Mouse (Mus musculus): ENCODE results near the gene Arhgap10. TPM values are rescaled to one million over a fixed set of nuclear protein-coding genes. Genes with fewer than 3 reads are reported as not detected.

The Arhgap10 gene
- total and polyA plus RNA-seq, 2 experiments from 2014 or later: 23.6 to 33.3 TPM

- DNase-seq (ENCODE audit: low spot score): no peak
Observed at GRCm38 (mm10) chr8:77427438-77427837, 90.3 kb downstream of the Arhgap10 start.

GRCm38 (mm10) chr8:77423850-77424249, 93.9 kb downstream of the Arhgap10 start:
- H3K4me1 ChIP-seq (ENCODE audit: control insufficient read depth, insufficient read depth): no peaks in the 10 kb centered on the region
- H3K36me3 ChIP-seq (replicated peaks; ENCODE audit: control insufficient read depth, insufficient read depth, low read length): peaks cover 32% of the 10 kb centered on the region
- H3K27ac ChIP-seq (ENCODE audit: low read depth): no peak overlapping the region
- WGBS: 78% methylated on average over 6 of the region's 6 CpGs
- H3K27me3 ChIP-seq (ENCODE audit: control insufficient read depth, insufficient read depth, low read length): no peaks in the 10 kb centered on the region
- no peak overlapping the region for H3K4me2 ChIP-seq (ENCODE audit: low read depth, low read length)
- H3K9me3 ChIP-seq (replicated peaks; ENCODE audit: control insufficient read depth, low read length): no peaks in the 10 kb centered on the region
- DNase-seq (ENCODE audit: low spot score): no peak
- no peak overlapping the region for H3K4me3 ChIP-seq (ENCODE audit: low read depth, low read length)
- no peak overlapping the region for H3K9ac ChIP-seq (replicated peaks; ENCODE audit: low read depth, low read length)
- no peak for ATAC-seq (ENCODE audit: insufficient read depth, low read depth)
- no peak for TF ChIP-seq CTCF (IDR thresholded peaks at IDR 0.05; ENCODE audit: low read depth)

More at GRCm38 (mm10) chr8:77427438-77427837, 90.3 kb downstream of the Arhgap10 start:
- Histone ChIP-seq H3K9ac (replicated peaks; ENCODE audit: low read depth, low read length) (no peak overlapping the region), H3K4me3 (ENCODE audit: low read depth, low read length) (no peak overlapping the region), H3K9me3 (replicated peaks; ENCODE audit: control insufficient read depth, low read length) (no peaks in the 10 kb centered on the region), H3K36me3 (replicated peaks; ENCODE audit: control insufficient read depth, insufficient read depth, low read length) (peaks cover 23% of the 10 kb centered on the region), H3K27ac (ENCODE audit: low read depth) (no peak overlapping the region), H3K27me3 (ENCODE audit: control insufficient read depth, insufficient read depth, low read length) (no peaks in the 10 kb centered on the region), H3K4me1 (ENCODE audit: control insufficient read depth, insufficient read depth) (no peaks in the 10 kb centered on the region), H3K4me2 (ENCODE audit: low read depth, low read length) (no peak overlapping the region)
- TF ChIP-seq CTCF (IDR thresholded peaks at IDR 0.05; ENCODE audit: low read depth) (no peak), EP300 (IDR thresholded peaks at IDR 0.05; ENCODE audit: low read depth) (no peak)
- ATAC-seq (ENCODE audit: insufficient read depth, low read depth): no peak
- WGBS: 82% methylated on average over 9 of the region's 9 CpGs

- Histone ChIP-seq H3K4me1 (ENCODE audit: control insufficient read depth, insufficient read depth) (no peaks in the 10 kb centered on the region), H3K4me2 (ENCODE audit: low read depth, low read length) (no peak overlapping the region), H3K36me3 (replicated peaks; ENCODE audit: control insufficient read depth, insufficient read depth, low read length) (peaks cover 41% of the 10 kb centered on the region), H3K9me3 (replicated peaks; ENCODE audit: control insufficient read depth, low read length) (no peaks in the 10 kb centered on the region), H3K9ac (replicated peaks; ENCODE audit: low read depth, low read length) (no peak overlapping the region), H3K27me3 (ENCODE audit: control insufficient read depth, insufficient read depth, low read length) (no peaks in the 10 kb centered on the region), H3K4me3 (ENCODE audit: low read depth, low read length) (no peak overlapping the region; the same call in 1 of the 2 replicates), H3K27ac (ENCODE audit: low read depth) (no peak overlapping the region)
- TF ChIP-seq CTCF (IDR thresholded peaks at IDR 0.05; ENCODE audit: low read depth) (no peak), EP300 (IDR thresholded peaks at IDR 0.05; ENCODE audit: low read depth) (no peak)
- 63% methylated on average over 15 of the region's 15 CpGs for WGBS
- DNase-seq (ENCODE audit: low spot score) (no peak), ATAC-seq (ENCODE audit: insufficient read depth, low read depth) (no peak)
Observed at GRCm38 (mm10) chr8:77422632-77423252, 95.0 kb downstream of the Arhgap10 start.

- DNase-seq (ENCODE audit: low spot score) (no peak), ATAC-seq (ENCODE audit: insufficient read depth, low read depth) (no peak)
- Histone ChIP-seq H3K9ac (replicated peaks; ENCODE audit: low read depth, low read length) (no peak overlapping the region), H3K4me2 (ENCODE audit: low read depth, low read length) (no peak overlapping the region), H3K27ac (ENCODE audit: low read depth) (no peak overlapping the region), H3K4me3 (ENCODE audit: low read depth, low read length) (no peak overlapping the region), H3K27me3 (ENCODE audit: control insufficient read depth, insufficient read depth, low read length) (no peaks in the 10 kb centered on the region), H3K9me3 (replicated peaks; ENCODE audit: control insufficient read depth, low read length) (no peaks in the 10 kb centered on the region), H3K4me1 (ENCODE audit: control insufficient read depth, insufficient read depth) (no peaks in the 10 kb centered on the region), H3K36me3 (replicated peaks; ENCODE audit: control insufficient read depth, insufficient read depth, low read length) (peaks cover 43% of the 10 kb centered on the region)
- WGBS: 86% methylated on average over 13 of the region's 13 CpGs
- TF ChIP-seq CTCF (IDR thresholded peaks at IDR 0.05; ENCODE audit: low read depth) (no peak), EP300 (IDR thresholded peaks at IDR 0.05; ENCODE audit: low read depth) (no peak)
Observed at GRCm38 (mm10) chr8:77421596-77421995, 96.2 kb downstream of the Arhgap10 start.

- H3K27ac ChIP-seq (ENCODE audit: low read depth): no peak overlapping the region
- WGBS: 44% methylated on average over 4 of the region's 4 CpGs
- H3K27me3 ChIP-seq (ENCODE audit: control insufficient read depth, insufficient read depth, low read length): no peaks in the 10 kb centered on the region
- no peaks in the 10 kb centered on the region for H3K4me1 ChIP-seq (ENCODE audit: control insufficient read depth, insufficient read depth)
- TF ChIP-seq EP300 (IDR thresholded peaks at IDR 0.05; ENCODE audit: low read depth): no peak
- peak; percentile 80 for TF ChIP-seq CTCF (IDR thresholded peaks at IDR 0.05; ENCODE audit: low read depth)
- H3K4me3 ChIP-seq (ENCODE audit: low read depth, low read length): no peak overlapping the region
- H3K4me2 ChIP-seq (ENCODE audit: low read depth, low read length): no peak overlapping the region
- no peak overlapping the region for H3K9ac ChIP-seq (replicated peaks; ENCODE audit: low read depth, low read length)
- peak; percentile 67 for ATAC-seq (ENCODE audit: insufficient read depth, low read depth)
- DNase-seq (ENCODE audit: low spot score): peak; percentile 58
- H3K9me3 ChIP-seq (replicated peaks; ENCODE audit: control insufficient read depth, low read length): no peaks in the 10 kb centered on the region
- peaks cover 49% of the 10 kb centered on the region for H3K36me3 ChIP-seq (replicated peaks; ENCODE audit: control insufficient read depth, insufficient read depth, low read length)
Observed at GRCm38 (mm10) chr8:77419731-77420130, 98.0 kb downstream of the Arhgap10 start.

- 36% methylated on average over 5 of the region's 5 CpGs for WGBS
- no peak overlapping the region for H3K9ac ChIP-seq (replicated peaks; ENCODE audit: low read depth, low read length)
- no peak overlapping the region for H3K4me3 ChIP-seq (ENCODE audit: low read depth, low read length)
- H3K4me2 ChIP-seq (ENCODE audit: low read depth, low read length): no peak overlapping the region
- peaks cover 68% of the 10 kb centered on the region for H3K36me3 ChIP-seq (replicated peaks; ENCODE audit: control insufficient read depth, insufficient read depth, low read length)
- no peaks in the 10 kb centered on the region for H3K4me1 ChIP-seq (ENCODE audit: control insufficient read depth, insufficient read depth)
- H3K9me3 ChIP-seq (replicated peaks; ENCODE audit: control insufficient read depth, low read length): no peaks in the 10 kb centered on the region
- no peaks in the 10 kb centered on the region for H3K27me3 ChIP-seq (ENCODE audit: control insufficient read depth, insufficient read depth, low read length)
- H3K27ac ChIP-seq (ENCODE audit: low read depth): no peak overlapping the region
- no peak for TF ChIP-seq EP300 (IDR thresholded peaks at IDR 0.05; ENCODE audit: low read depth)
- no peak for TF ChIP-seq CTCF (IDR thresholded peaks at IDR 0.05; ENCODE audit: low read depth)
- DNase-seq (ENCODE audit: low spot score) (no peak), ATAC-seq (ENCODE audit: insufficient read depth, low read depth) (no peak)
Observed at GRCm38 (mm10) chr8:77416738-77417137, 101.0 kb downstream of the Arhgap10 start.

Measured in heart, postnatal 0 days (tissue).